Mouse (Mus musculus) Muller cell, postnatal 12 days (primary cell): ENCODE measurements at regions not wholly inside any gene's neighbourhood (a gene's known extent, or its start where the extent isn't known, plus 50 kb on each side); places are given as distances from the start of the nearest gene placed in this dataset.

Source experiments
- DNase-seq: peaks from one replicate; pipeline ENCODE4 v3.0.0-alpha.2; 2015; ENCODE audit errors: inconsistent ontology term

GRCm38 (mm10) chr9:122437464-122437863 is 86.1 kb downstream of the Abhd5 start:
- peak; percentile 99 for DNase-seq

DNA sequence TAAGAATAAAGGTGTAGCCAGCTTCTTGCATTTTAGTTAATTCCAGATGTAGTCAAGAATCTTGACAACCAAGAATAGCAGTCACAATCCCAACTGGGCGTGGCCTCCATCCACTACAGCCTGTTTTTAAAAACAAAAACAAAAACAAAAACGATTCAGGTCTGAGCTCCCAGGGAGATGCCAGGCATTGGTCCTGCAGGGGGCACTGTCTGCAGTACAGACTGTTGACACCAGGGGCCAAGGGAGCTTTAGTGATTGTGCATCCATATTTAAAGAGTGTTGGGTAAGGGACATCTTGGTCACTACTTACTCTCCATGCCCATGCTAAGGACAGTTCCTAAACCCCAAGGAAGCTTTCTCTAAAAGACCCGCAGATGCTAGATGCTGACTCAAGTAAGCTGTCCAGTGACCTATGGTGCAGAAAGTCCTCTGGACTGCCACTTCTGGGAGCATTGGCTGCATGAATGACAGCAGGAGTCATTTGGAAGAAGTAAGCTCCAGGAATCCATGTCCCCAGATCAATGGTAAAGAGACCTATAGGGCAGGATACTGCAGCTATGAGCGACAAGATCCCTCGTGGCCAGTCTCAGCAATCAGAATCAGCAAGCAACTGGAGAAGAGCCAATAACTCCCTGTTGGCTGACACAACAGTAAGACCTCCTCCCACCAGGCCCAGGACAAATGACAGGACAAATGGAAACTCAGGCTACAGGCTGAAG is 95.1 kb downstream of the Abhd5 start:
- DNase-seq = no peak

DNA sequence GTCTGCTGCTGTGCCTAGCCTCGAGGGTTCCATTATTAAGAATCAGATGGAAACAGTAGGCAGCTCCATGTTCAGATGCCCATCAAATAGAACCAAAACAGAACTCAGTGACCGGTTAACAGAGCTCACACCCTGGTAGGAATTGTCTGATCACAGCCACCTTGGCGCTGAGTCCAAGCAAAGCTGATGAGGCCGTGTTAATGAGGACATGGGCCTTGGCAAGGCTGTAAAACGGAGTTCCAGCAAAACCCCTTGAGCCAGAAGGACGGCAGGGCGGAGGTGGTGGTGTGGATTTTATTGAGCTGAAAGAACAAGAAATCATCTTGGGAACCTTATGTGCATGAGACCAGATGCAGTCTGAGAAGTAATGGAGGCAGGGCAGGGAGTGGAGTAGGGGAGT is 96.2 kb downstream of the Abhd5 start:
- no peak for DNase-seq

GRCm38 (mm10) chr9:122448342-122448741 is 96.9 kb downstream of the Abhd5 start:
- no peak for DNase-seq

DNA sequence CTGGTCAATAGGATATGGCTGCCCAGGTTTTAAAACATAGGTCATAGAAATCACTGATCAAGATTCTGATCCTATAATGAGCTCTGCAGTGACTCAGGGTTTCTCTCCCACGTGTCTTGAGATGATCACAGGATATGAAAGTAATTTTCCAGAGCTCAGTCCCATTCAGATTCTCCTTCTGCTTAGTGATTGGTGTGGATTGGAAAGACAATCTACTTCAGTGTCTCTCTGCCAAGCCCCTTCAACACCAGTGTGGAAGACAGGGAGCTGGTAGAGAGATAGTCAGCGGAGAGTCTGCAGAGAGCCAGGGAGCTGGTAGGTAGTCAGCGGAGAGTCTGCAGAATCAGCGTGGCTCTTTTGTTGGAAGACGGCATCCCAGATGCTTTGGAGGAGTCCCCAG is 99.1 kb downstream of the Abhd5 start:
- no peak for DNase-seq

- DNase-seq = no peak
These were observed 103.9 kb downstream of the Abhd5 start for GRCm38 (mm10) chr9:122455301-122455700.

GRCm38 (mm10) chr9:122455779-122456178 is 104.4 kb downstream of the Abhd5 start:
- DNase-seq = no peak

DNA sequence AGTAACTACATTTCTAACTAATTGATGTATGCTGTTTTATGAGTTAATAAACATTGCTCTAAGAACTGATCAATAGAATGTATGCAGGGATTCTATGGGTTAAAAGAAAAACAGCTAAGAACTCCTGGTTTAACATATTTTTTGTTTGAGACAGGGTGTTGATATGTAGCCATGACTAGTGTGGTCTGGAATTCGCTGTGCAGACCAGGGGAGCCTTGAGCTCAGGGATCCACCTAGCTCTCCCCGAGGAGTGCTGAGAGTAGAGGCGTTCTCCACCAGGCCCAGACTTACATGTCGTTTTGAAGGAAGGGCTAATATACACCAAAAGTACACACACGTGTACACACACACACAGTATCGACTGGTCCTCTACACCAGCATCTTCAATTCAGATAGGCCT is 108.1 kb downstream of the Abhd5 start:
- no peak for DNase-seq

GRCm38 (mm10) chr9:122471539-122471938 is 120.1 kb downstream of the Abhd5 start:
- DNase-seq = peak; percentile 37

GRCm38 (mm10) chr9:122476356-122476755 is 124.9 kb downstream of the Abhd5 start:
- peak; percentile 3 for DNase-seq

- no peak for DNase-seq
These were observed 135.6 kb downstream of the Abhd5 start for GRCm38 (mm10) chr9:122487001-122487400.

DNA sequence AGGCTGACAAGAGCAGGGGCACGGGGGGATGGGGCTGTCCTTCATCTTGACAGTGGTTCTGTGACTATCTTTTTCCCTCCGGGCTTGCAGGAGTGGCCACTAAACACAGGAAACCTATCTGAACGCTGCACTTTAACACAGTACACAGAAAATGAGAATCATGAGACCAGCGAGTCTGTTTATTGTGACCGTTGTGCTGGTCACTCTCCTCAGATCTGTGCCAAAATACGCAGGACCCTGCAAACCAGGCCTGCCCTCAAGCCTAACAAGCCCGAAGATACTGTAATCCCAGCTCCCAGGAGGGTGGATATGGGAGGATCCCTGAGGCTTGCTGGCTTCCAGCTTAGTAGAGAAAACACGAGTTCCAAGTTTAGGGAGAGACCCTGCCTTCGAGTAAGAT is 143.3 kb downstream of the Abhd5 start:
- DNase-seq = no peak

DNA sequence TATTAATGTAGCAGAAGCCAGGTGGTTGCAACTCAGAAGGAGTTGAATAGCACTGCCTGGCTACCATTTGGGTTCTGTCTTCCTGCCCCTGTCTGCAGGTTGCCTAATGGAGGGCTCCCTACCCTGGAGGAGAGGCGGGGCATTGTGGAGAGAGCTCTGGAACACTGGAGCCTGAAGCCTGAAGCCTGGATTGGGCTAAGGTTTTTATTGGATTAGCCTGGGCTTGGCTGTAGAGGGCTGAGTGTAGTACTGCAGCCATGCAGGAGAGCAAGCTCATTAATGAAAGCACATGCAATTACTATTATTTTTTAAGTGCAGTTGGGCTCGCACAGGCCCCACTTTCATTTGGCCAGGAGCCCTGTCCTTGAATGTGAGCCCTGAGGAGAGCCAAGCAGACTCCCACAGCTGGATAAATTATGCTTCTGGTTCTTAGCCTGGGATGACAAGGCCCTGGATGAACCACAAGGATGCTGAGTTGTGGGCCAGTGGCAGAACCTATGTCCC is 145.1 kb downstream of the Abhd5 start:
- no peak for DNase-seq

GRCm38 (mm10) chr9:122501864-122502341 is 150.5 kb downstream of the Abhd5 start:
- no peak for DNase-seq

GRCm38 (mm10) chr9:122521569-122521968 is 170.2 kb downstream of the Abhd5 start:
- peak; percentile 32 for DNase-seq

- peak; percentile 44 for DNase-seq
These were observed 174.2 kb downstream of the Abhd5 start for GRCm38 (mm10) chr9:122525621-122526055.

DNA sequence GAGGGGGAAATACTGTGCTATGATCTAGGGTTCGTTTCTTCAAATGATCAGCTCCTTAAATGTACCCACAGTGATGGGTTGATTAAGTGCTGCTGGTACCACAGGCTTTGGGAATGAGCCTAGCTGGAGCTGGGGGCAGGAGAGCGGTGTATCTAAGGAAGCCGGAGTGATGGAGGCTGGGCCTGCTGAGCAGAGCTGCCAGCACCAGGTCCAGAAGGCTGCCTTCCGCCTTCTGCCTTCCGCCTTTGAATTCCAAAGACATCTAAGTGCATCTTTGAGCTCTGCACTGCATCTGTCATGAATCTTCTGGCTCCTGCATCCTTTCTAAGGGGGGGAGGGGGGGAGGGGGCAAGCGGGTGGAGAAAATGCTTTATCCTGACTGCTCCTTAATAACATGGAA is 176.9 kb downstream of the Abhd5 start:
- no peak for DNase-seq

DNA sequence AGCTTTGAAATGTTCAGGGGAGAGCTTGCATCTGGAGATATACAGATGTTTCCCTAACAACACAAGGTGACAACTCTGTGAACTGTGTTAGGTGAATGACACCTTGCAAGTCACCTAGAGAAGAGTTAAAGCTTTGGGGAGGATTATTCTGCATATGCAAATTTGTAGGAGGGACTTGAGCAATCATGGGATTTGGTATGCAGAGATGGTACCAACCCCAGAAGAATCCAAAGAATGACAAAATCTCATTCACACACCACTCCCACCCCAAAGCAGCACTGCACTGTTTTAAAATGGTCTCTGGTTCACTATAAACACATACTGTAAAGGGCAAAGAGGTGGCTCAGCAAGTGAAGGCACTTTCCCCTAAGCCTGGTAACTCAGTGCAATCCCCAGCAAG is 178.3 kb downstream of the Abhd5 start:
- DNase-seq = no peak

- no peak for DNase-seq
These were observed 180.4 kb downstream of the Abhd5 start for GRCm38 (mm10) chr9:122531806-122532205.

DNA sequence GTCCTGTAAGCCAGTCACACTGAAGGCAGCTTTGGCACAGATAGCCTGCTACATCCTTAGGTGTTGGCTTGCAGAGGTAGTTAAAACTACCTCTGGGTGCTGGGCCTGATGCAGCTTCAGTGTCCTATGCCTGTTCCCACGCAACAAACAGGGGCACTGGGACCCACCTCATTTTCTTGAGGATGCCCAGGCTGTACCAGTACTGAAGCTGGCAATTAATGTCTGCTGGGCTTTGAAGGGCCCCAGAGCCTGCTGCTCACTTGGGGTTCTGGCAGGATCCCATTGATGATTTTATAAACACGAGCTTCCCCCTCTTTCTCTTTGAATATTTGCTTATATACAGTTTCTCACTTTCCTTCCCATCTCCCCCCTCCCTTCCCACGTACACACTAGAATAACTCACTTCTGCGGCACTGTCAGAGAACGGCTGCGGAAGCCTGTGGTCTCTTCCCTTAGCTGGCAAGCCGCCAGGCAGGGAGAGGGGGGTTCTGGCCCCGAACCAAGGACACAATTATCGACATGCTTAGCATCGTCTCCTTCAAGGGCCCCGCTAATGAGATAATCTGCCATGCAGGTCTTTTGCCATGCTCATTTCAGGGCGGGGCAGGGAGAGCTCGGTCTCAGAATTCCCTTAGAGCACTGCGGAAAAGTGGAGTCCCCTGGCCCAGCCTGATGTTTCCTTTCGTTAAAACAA is 182.9 kb downstream of the Abhd5 start:
- DNase-seq = peak; percentile 48

DNA sequence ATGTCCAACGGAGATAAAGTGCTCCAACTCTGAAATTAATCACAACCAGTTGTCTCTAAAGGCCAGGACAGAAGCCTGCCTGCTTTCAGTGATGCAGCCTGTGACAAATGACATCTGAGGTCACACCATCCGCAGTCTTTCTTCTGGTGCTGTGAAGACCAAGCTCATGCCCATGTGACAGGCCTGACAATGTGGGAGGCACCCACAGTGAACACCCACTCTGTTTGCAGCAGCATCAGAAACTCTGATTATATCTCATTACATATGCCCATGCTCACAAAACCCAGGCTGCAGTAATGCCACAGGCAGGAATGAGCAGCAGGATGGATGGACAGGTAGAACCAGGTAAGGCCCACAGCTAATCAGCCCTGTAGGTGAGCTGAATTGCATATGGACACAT is 183.6 kb downstream of the Abhd5 start:
- no peak for DNase-seq

GRCm38 (mm10) chr9:122540091-122540490 is 188.7 kb downstream of the Abhd5 start:
- no peak for DNase-seq

GRCm38 (mm10) chr9:122556051-122556450 is 191.1 kb upstream of the Topaz1 start:
- peak; percentile 75 for DNase-seq
